Mouse (Mus musculus) erythroblast, embryonic 14.5 days (primary cell): ENCODE results near the gene Mars2. TPM values are rescaled to one million over a fixed set of nuclear protein-coding genes. Genes with fewer than 3 reads are reported as not detected.

Experiments used
- H3K27me3 ChIP-seq: 2 replicates; pipeline ENCODE4 v1.6.1; 2012; ENCODE audit warnings: inconsistent platforms; ENCODE audit not compliant: control insufficient read depth
- H3K36me3 ChIP-seq: 2 replicates; pipeline ENCODE4 v1.6.1; 2012; ENCODE audit warnings: mild to moderate bottlenecking, inconsistent platforms; ENCODE audit not compliant: control insufficient read depth
- H3K4me1 ChIP-seq: 2 replicates; pipeline ENCODE4 v1.6.1; 2012; ENCODE audit warnings: inconsistent platforms; ENCODE audit not compliant: control insufficient read depth
- H3K4me3 ChIP-seq: replicated peaks from 2 replicates; pipeline ENCODE3; 2012; ENCODE audit warnings: moderate library complexity, mild to moderate bottlenecking, inconsistent platforms
- H3K9me3 ChIP-seq: 2 replicates; pipeline ENCODE4 v1.6.1; 2012; ENCODE audit warnings: low read length, inconsistent platforms, mixed read lengths; ENCODE audit not compliant: control insufficient read depth
- GATA1 ChIP-seq: IDR thresholded peaks from 2 replicates; pipeline ENCODE4 v1.6.1; 2012; ENCODE audit warnings: low read length, inconsistent platforms, mixed read lengths
- TAL1 ChIP-seq: IDR thresholded peaks from 3 replicates; pipeline ENCODE4 v1.6.1; 2012; ENCODE audit warnings: low read length, inconsistent platforms, mixed read lengths
- polyA plus RNA-seq: library from polyadenylated mRNA; stranded (reverse); fragments of >175 nt; gene quantifications from 2 replicates; pipeline ENCODE4 v1.2.3, GENCODE M21; 2012

The Mars2 gene
- polyA plus RNA-seq, 1 experiment = 0.05 TPM

DNA sequence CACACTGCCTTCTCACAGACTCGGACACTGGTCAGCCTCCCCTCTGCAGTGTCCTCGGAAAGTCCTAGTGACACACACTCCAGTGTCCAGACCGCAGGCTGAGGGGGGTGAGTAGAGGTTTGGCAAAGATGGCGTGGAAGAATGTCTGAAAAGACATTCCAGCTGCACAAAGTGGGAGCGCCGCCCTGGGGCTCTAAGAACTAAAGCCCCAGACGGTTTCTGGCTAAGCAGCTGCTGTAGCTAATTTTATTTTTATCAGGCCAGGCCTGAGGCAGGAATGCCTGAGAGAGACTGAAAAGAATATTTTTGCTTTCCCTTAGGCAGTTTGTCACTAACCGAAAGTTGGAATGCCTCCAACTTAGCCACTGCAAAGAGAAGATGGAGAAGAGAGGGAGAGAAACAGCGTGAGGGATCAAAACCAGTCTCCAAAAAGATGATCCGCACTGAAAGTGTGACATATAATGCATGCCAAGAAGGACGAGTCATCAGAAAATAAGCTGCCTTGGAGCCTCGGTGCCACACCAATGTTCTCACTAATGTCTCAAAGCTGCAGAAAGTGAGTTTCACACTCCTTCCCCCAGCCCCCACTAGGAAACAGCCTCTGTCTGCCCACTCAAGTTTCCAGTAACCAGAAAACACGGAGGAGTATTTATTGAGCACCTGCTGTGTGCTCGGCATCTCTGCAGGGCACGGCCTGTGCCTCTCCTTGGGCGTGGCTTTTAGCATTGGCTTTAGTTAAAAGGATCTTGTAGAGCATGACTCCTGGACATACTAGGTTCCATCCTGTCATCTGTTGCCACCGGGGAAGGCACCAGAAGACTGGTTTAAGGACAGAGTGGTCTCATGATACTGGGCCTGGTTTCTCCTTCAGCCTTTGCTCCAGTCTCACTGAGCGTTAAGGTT is 34.9 kb upstream of the Mars2 start:
- Histone ChIP-seq H3K9me3 (no peaks in the 10 kb centered on the region), H3K4me3 (no peak overlapping the region), H3K4me1 (peaks cover 22% of the 10 kb centered on the region), H3K27me3 (no peaks in the 10 kb centered on the region), H3K36me3 (no peaks in the 10 kb centered on the region)
- TF ChIP-seq TAL1 (no peak), GATA1 (no peak)

DNA sequence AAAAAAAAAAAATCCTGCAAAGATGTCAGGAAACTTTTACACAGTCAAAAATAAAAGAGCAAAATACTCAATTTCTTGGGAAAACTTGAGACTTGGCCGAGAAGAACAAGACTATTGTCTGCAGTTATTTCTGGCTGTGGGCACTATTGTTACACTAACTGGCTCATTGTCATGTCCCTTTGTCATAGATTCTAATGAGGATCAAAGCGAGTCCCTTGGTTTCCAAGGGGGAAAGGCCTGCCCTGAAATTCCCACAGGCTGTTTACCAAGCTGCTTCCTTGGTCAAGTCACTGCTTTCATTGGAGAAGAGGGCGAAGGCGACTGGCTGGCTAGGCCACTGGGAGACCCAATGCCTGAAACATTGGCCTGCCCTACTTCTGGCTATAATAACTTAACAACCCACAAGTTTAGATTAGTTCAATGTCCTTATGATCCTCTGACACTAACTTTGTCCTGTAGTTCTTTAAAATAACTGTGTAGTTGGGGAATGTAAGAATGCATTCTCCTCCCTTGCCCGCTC is 31.1 kb upstream of the Mars2 start:
- no peaks in the 10 kb centered on the region for H3K27me3 ChIP-seq
- no peaks in the 10 kb centered on the region for H3K9me3 ChIP-seq
- H3K4me3 ChIP-seq = no peak overlapping the region
- H3K4me1 ChIP-seq = peaks cover 4% of the 10 kb centered on the region
- TF ChIP-seq GATA1 = no peak
- TF ChIP-seq TAL1 = no peak
- H3K36me3 ChIP-seq = no peaks in the 10 kb centered on the region

DNA sequence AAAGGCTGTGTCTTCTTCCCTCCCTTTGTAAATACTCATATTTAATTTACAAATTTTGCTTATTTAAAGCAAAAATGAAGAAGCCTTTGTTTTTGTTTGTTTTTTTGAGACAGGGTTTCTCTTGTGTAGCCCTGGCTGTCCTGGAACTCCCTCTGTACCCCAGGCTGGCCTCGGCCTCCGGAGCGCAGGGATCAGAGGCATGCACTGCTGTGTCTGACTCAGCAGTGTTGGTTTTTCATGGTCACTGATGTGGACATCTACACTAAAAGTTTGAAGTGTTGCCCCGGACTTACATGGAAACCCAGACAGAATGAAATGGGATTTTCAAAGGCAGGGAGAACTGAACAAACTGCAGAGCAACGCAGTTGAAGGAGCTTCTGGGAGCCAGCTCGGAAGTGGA is 29.4 kb upstream of the Mars2 start:
- Histone ChIP-seq H3K4me1 (peaks cover 2% of the 10 kb centered on the region; the same call in 1 of the 2 replicates), H3K9me3 (no peaks in the 10 kb centered on the region), H3K36me3 (no peaks in the 10 kb centered on the region), H3K4me3 (no peak overlapping the region), H3K27me3 (no peaks in the 10 kb centered on the region)
- no peak for TF ChIP-seq TAL1
- TF ChIP-seq GATA1 = no peak

DNA sequence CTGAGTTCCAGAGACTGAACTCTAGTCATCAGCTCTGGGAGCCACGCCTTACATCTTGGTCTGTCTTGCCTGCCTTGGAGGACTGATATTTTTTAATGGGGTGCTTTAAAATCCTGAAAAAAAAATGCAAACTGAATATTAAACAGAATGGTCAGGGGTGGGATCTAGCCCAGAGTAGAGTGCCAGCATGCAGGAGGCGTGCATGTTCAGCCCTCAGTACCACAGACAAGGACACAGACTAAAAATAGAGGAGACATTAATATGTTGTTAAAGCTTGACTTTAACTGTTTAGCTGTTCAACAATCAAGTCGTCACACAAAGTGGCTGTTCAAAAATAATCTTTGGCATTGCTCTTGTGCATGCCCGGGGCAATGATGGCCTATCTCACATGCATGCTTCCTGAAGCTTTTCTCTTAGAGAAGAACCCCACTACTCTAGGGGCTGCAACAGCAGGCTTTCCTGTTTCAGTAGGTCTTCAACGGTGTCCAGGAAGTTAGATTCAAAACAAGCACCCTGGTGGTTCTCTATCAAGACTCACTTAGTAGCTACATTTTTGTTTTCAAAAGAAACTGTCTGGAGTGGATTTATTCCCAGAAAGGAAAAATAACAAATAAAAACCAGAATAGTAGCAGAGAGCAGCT is 28.4 kb upstream of the Mars2 start:
- no peak for TF ChIP-seq GATA1
- TF ChIP-seq TAL1 = no peak
- Histone ChIP-seq H3K27me3 (no peaks in the 10 kb centered on the region), H3K4me1 (peaks cover 2% of the 10 kb centered on the region; the same call in 1 of the 2 replicates), H3K36me3 (no peaks in the 10 kb centered on the region), H3K9me3 (no peaks in the 10 kb centered on the region), H3K4me3 (no peak overlapping the region)

DNA sequence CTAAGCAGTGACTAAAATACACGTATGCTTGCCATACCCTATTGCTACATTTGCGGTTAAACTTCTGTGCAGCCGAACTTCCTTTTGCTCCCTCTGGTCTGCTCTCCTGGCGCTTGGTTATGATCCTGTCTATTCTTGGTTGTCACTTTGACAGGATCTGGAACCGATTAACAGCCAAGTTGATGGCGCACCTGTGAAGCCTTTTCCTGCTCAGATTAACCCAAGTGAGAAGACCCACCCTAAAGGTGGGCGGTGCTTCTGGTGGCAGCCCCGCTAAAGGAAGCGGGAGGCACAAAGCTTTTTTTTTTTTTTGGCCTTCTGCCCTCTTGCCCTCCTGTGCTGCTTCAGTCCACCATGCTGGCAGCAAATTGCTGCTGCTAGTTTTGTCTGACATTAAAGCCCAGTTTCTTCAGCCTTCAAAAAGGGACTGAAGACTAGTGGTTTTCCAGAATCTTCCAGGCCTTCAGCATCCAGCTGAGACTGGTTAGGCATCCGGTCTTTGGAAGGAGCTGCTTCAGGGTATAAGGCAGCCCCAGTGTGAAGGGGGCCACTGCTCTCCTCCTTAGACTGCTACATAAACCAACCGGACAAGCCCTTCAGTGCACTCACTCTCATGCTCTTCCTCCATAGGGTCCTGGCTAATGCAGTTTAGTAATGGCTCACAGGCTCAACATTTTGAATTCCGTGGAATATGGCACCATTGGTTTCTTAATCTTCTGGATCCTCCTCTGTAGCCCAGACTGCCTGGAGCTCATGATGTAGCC is 26.6 kb upstream of the Mars2 start:
- TF ChIP-seq GATA1 = no peak
- TF ChIP-seq TAL1 = no peak

DNA sequence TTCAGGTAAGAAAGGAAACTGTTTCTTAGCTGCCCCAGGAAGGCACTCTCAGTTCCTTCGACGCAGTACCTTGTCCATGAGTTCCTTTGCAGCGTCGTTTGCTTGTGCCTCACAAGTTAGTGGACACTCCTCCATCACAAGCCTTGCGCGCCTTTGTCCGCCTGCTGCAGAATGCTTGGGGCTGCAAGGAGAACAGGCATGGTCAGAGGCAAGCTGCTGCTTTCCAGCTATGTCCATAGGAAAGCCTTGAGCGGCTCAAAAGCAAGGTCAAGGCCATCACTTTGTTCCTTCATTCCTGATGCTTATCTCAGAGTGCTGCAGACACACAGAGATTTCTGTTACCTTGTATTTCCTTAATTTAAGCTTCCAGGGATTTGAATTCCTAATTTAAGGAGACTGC is 25.9 kb upstream of the Mars2 start:
- H3K9me3 ChIP-seq = no peaks in the 10 kb centered on the region
- no peaks in the 10 kb centered on the region for H3K27me3 ChIP-seq
- TF ChIP-seq GATA1 (no peak), TAL1 (no peak)
- H3K4me3 ChIP-seq = no peak overlapping the region
- peaks cover 2% of the 10 kb centered on the region; the same call in 1 of the 2 replicates for H3K4me1 ChIP-seq
- no peaks in the 10 kb centered on the region for H3K36me3 ChIP-seq

More for the DNA sequence above, 26.6 kb upstream of the Mars2 start:
- Histone ChIP-seq H3K4me1 (peaks cover 2% of the 10 kb centered on the region; the same call in 1 of the 2 replicates), H3K36me3 (no peaks in the 10 kb centered on the region), H3K9me3 (no peaks in the 10 kb centered on the region), H3K27me3 (no peaks in the 10 kb centered on the region), H3K4me3 (no peak overlapping the region)

DNA sequence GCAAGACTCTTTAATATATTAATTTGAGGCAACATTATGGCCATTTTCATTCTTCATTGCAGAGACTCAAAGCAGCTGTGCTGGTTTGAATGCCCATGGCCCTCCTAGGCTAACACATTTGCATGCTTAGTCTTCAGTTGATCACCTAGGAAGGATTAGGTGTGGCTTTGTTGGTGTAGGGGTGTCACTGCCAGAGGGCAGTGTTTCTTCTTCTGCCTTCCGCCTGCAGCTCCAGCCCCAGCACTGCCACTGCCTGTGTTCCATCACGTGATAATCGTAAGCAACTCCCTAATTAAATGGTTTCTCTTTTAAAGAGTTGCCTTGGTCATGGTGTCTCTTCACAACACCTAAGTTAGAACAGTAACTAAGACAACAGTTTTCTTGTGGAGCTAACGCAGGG is 24.2 kb upstream of the Mars2 start:
- Histone ChIP-seq H3K9me3 (no peaks in the 10 kb centered on the region), H3K4me1 (peaks cover 2% of the 10 kb centered on the region; the same call in 1 of the 2 replicates), H3K36me3 (no peaks in the 10 kb centered on the region), H3K4me3 (no peak overlapping the region), H3K27me3 (no peaks in the 10 kb centered on the region)
- TF ChIP-seq GATA1 (no peak), TAL1 (no peak)

DNA sequence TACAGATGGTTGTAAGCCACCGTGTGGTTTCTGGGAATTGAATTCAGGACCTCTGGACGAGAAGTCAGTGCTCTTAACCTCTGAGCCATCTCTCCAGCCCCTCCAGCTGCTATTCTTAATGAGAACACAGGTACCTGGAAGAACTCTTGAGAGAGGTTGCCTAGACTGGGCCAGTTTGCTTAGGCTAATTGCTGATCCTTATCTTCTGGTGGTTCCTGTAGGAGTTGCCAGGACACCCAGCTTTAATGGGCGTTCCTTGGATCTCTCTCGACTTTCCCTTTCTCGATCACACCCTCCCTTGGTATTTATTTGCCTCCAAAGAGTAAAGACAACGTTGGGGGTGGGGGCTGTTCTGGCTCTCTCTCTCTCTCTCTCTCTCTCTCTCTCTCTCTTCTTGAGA is 23.5 kb upstream of the Mars2 start:
- no peaks in the 10 kb centered on the region for H3K36me3 ChIP-seq
- H3K4me3 ChIP-seq = no peak overlapping the region
- no peaks in the 10 kb centered on the region for H3K9me3 ChIP-seq
- TF ChIP-seq GATA1 = no peak
- TF ChIP-seq TAL1 = no peak
- H3K27me3 ChIP-seq = no peaks in the 10 kb centered on the region
- peaks cover 2% of the 10 kb centered on the region; the same call in 1 of the 2 replicates for H3K4me1 ChIP-seq

DNA sequence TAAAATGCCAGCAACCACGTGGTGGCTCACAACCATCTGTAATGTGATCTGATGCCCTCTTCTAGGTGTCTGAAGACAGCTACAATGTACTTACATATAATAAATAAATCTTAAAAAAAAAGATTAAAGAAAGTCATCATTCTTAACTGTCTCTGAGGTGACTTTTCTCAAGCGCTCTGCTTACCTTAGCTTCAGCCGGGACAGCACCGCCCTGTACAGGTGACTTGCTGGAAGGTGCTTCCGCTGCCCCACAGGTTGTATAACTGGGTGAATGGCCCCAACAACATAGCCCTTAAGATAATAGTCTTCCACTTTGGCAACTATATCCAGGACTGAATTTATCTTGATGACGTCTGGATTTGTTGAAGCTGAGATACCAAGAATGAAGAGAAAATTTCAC is 23.0 kb upstream of the Mars2 start:
- Histone ChIP-seq H3K4me3 (no peak overlapping the region), H3K4me1 (peaks cover 2% of the 10 kb centered on the region; the same call in 1 of the 2 replicates)
- TF ChIP-seq TAL1 (no peak), GATA1 (no peak)

More for the DNA sequence above, 23.0 kb upstream of the Mars2 start:
- H3K27me3 ChIP-seq = no peaks in the 10 kb centered on the region
- no peaks in the 10 kb centered on the region for H3K36me3 ChIP-seq
- no peaks in the 10 kb centered on the region for H3K9me3 ChIP-seq
